Mouse (Mus musculus) 416B (cell line): ENCODE data around the gene Morc2a.
A peak's percentile ranks its signal among the peaks of the same experiment; 100 is the strongest.

Experiments used
- DNase-seq: peaks from one replicate; pipeline ENCODE4 v3.0.0; 2011; ENCODE audit warnings: low read depth

The Morc2a gene

DNA sequence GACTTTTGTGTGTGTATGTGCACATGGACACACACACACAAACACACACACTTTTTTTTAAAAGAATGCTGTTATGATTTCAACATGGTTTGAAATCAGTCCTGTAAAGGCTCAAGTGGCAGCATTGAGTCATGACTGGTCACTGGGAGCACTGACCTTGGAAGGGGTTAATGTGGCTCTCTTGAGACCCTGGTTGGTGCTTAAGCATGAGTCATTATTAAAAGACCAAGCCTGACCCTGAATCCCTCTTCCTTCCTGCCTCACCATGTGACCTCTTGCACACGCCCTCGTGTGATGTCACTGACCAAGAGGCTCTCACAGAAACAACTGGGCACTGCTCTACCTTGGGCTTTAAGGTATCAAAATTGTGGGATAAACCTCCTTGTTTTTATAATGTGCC, 89.8 kb downstream of the Morc2a start:
- peak; percentile 98 for DNase-seq
